Mouse (Mus musculus): ENCODE results near the gene Pld5. TPM values are rescaled to one million over a fixed set of nuclear protein-coding genes. Genes with fewer than 3 reads are reported as not detected.

Gene Pld5
- polyA plus RNA-seq, 1 experiment from 2014 or later, result not detected

GRCm38 (mm10) chr1:175950421-175950820 is 324.7 kb downstream of the Pld5 start:
- DNase-seq (ENCODE audit: low spot score), result no peak

GRCm38 (mm10) chr1:175946718-175947315 is 328.3 kb downstream of the Pld5 start:
- no peak for DNase-seq (ENCODE audit: low spot score)

GRCm38 (mm10) chr1:175943168-175943567 is 331.9 kb downstream of the Pld5 start:
- no peak for DNase-seq (ENCODE audit: low spot score)

DNA sequence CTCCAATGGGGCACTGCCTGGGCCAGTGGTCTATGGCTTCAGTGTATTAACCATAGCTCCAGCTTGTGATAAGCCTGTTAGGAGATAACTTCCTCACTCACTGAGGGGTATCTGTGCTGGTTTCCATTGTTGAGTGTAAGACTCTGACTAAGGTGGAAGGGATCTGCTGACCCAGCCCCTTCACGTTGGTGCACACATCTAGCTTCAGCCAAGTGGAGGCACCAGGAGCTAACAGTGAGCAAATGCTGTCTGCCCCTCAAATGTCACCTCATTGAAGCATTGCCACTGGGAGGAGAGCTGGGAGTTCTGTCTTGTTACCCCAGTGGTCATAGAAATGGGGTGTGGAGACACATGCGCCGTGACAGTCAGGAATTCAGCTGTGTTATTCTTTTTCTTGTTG is 336.4 kb downstream of the Pld5 start:
- DNase-seq (ENCODE audit: low spot score), result no peak

- DNase-seq (ENCODE audit: low spot score), result peak; percentile 46
Observed at GRCm38 (mm10) chr1:175936282-175936737, 338.8 kb downstream of the Pld5 start.

DNA sequence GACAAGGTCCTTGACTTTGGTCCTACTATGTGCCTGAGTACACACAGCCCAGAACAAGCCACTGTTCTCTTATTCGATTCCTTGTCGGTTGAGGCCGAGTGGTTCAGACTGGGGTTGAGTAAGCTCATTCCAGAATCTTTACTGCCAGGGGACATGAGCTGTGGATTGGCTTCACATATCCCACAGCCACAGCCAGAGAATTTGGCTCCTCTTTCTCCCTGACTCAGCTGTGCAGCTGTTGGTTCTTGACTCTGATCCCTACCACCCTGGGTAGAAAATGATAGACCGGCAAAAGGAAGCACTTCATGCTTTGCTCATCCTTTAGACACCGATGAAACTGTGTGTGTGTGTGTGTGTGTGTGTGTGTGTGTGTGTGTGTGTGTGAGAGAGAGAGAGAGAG is 343.7 kb downstream of the Pld5 start:
- no peak for DNase-seq (ENCODE audit: low spot score)

- peak; percentile 68 for DNase-seq (ENCODE audit: low spot score)
Observed at GRCm38 (mm10) chr1:175923848-175924787, 351.0 kb downstream of the Pld5 start.

DNA sequence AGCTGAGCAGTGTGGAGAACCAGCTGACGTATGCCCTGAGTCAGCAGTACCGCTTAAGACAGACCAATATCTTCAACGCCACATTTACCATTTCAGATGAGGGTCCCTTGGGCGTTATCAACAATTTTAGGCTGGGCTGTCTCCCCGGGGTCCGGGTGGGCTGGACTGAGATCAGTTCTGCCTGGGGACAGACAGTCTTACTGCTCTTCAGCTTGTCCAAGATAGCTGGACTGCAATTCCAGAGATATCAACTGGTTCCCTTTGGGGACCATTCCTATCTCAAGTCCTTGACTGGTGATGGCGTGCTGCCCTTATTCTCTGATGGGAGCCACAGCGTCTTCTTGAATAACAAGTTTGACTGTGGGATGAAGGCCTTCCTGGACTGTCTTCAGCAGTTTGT is 354.0 kb downstream of the Pld5 start:
- no peak for DNase-seq (ENCODE audit: low spot score)

- DNase-seq (ENCODE audit: low spot score), result no peak
Observed at GRCm38 (mm10) chr1:175920029-175920428, 355.1 kb downstream of the Pld5 start, which contains the start of gene Gm38100. Gene Gm38100, plus strand, starts transcription at chr1:175920329.

DNA sequence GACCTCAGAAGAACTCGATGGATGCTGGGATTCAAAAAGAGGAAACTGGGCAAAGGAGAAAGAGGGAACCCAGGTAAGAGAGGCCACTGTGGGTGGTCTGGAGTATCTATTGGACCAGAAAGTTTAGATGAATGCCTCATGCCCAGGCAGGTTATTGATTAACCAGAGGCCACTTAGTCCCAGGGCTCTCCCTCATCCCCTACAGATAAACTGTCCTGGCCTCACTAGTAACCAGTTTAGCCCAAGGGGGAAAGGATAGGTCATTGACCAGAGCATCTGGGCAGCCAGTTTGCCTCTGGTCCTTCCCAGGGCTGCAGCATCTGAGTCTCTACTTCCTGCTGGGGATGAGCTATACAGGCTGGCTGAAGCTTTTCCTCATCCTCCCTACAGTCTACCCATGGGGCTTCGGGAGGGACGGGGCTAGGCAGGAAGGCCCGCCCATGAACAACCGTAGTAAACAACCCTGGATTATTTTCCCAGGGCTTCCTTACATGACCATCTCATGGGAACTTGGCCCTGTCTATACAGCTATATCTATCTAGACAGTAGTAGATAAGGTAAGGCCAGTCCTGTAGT is 361.3 kb downstream of the Pld5 start:
- DNase-seq (ENCODE audit: low spot score), result no peak

Data from thymus, postnatal 0 days (tissue).